Mouse (Mus musculus) hindbrain, postnatal 0 days (tissue): ENCODE data around the gene Orai1. TPM values are rescaled to one million over a fixed set of nuclear protein-coding genes. Genes with fewer than 3 reads are reported as not detected.

Experiments used
- ATAC-seq: fragments of 200-750 bp; cut with Nextera tagmentation; 2 replicates; pipeline ENCODE4 v1.8.0; 2017; ENCODE audit warnings: mild to moderate bottlenecking, moderate TSS enrichment, moderate library complexity
- DNase-seq: peaks from one replicate; pipeline ENCODE4 v3.0.0-alpha.2; 2015; ENCODE audit warnings: low spot score
- H3K27ac ChIP-seq: fragments of 300-500 bp; sonication (generic); 2 replicates; pipeline ENCODE4 v1.5.1; 2014; ENCODE audit warnings: mild to moderate bottlenecking
- H3K27me3 ChIP-seq: fragments of 300-500 bp; sonication (generic); 2 replicates; pipeline ENCODE4 v1.6.1; 2014; ENCODE audit warnings: low read length, mixed read lengths; ENCODE audit not compliant: insufficient read depth
- H3K36me3 ChIP-seq: fragments of 300-500 bp; sonication (generic); 2 replicates; pipeline ENCODE4 v1.6.1; 2014; ENCODE audit warnings: low read length, mixed read lengths; ENCODE audit not compliant: insufficient read depth
- H3K4me1 ChIP-seq: fragments of 300-500 bp; sonication (generic); 2 replicates; pipeline ENCODE4 v1.6.1; 2014; ENCODE audit warnings: antibody characterized with exemption, low read length, mixed read lengths; ENCODE audit not compliant: insufficient read depth
- H3K4me2 ChIP-seq: fragments of 300-500 bp; sonication (generic); 2 replicates; pipeline ENCODE4 v1.6.1; 2014; ENCODE audit warnings: low read depth, mild to moderate bottlenecking, low read length, moderate library complexity, mixed read lengths
- H3K4me3 ChIP-seq: fragments of 300-500 bp; sonication (generic); 2 replicates; pipeline ENCODE4 v1.5.1; 2014; ENCODE audit warnings: low read length
- H3K9ac ChIP-seq: fragments of 300-500 bp; sonication (generic); replicated peaks from 2 replicates; pipeline ENCODE4 v1.6.1; 2014; ENCODE audit warnings: mild to moderate bottlenecking, low read length, moderate library complexity, mixed read lengths
- H3K9me3 ChIP-seq: fragments of 300-500 bp; sonication (generic); 2 replicates; pipeline ENCODE4 v1.6.1; 2016; ENCODE audit warnings: low read length, mixed read lengths
- CTCF ChIP-seq: IDR thresholded peaks from 2 replicates; pipeline ENCODE4 v1.5.1; 2016; ENCODE audit warnings: antibody characterized with exemption, control low read depth, low read depth
- WGBS: fragments of 180-500 bp; shearing (Covaris S2); extraction: QIAGEN DNeasy Blood & Tissue Kit; methylation state at CpG from one replicate; pipeline ENCODE4 v1.1.7; 2014; 5-methylcytosine and 5-hydroxymethylcytosine counted together
- polyA plus RNA-seq: library from polyadenylated mRNA; unstranded; fragments of >200 nt; fragmentation: Nextera tagmentation; extraction: Ambion mirVana; gene quantifications from 2 replicates; pipeline ENCODE4 v1.2.1, GENCODE M21; 2015
- total RNA-seq: library from RNA; depleted of rRNA; stranded (reverse); fragments of >200 nt; gene quantifications from 2 replicates; pipeline ENCODE4 v1.2.3, GENCODE M21; 2014; rRNA removed

Orai1 gene
- total and polyA plus RNA-seq, 2 experiments from 2014 or later = 18.3 to 20.9 TPM

DNA sequence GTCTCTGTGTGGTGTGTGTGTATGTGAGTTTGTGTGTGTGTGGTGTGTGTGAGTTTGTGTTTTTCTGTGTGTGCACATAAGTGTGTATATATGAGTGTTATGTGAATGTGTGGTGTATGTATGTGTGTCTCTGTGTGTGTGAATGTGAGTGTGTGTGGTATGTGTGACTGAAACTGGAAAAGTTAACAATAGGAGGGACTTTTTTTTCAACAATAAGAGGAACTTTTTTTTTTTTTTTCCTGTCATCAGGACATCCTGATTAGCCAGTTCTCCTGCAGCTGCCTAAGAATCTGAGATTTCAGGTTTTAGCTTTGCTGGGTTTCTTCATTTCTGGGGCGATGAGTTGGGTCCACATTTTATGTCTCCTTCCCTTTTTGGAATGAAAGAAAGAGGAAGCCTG, 64.7 kb downstream of the Orai1 start:
- no peak overlapping the region for H3K4me3 ChIP-seq
- no peaks in the 10 kb centered on the region for H3K9me3 ChIP-seq
- ATAC-seq = no peak
- H3K27me3 ChIP-seq = no peaks in the 10 kb centered on the region
- TF ChIP-seq CTCF = no peak
- H3K36me3 ChIP-seq = no peaks in the 10 kb centered on the region
- no peak overlapping the region for H3K27ac ChIP-seq
- peaks cover 20% of the 10 kb centered on the region for H3K4me1 ChIP-seq
- H3K9ac ChIP-seq = no peak overlapping the region
- 88% methylated on average over 1 of the region's 1 CpGs for WGBS
- H3K4me2 ChIP-seq = no peak overlapping the region
- no peak for DNase-seq

DNA sequence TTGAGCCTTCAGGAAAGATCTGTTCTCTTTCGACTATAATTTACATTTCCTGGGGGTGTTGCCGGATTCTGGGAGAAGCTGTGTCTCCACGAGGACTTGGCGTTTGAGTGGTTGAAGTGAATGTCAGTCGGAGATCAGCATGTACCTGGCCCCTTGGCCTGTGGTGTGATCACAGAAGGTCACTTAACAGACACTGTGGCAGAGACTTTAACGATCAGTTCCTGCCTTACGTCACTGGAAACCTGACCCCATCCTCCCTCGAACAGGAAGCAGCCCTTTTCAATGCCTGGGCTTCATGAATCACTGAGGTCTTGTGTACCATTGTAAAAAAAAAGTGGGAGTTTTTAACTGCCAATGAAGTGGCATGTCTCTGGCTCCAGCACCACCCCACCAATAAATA, 65.2 kb downstream of the Orai1 start:
- ATAC-seq = no peak
- Histone ChIP-seq H3K9ac (no peak overlapping the region), H3K27ac (no peak overlapping the region), H3K4me3 (no peak overlapping the region), H3K4me1 (peaks cover 20% of the 10 kb centered on the region), H3K36me3 (no peaks in the 10 kb centered on the region), H3K9me3 (no peaks in the 10 kb centered on the region), H3K27me3 (no peaks in the 10 kb centered on the region), H3K4me2 (no peak overlapping the region)
- WGBS = 89% methylated on average over 8 of the region's 8 CpGs
- DNase-seq = no peak
- no peak for TF ChIP-seq CTCF

Other genes with a start within 250 kb of the Orai1 start
- 82.0 and 112 TPM in 2 replicates for gene Camkk2, start 235.7 kb upstream of the Orai1 start, total RNA-seq
- 61.8 and 65.3 TPM in 2 replicates for gene Camkk2, start 235.7 kb upstream of the Orai1 start, polyA plus RNA-seq
- 446 and 449 TPM in 2 replicates for gene Anapc5, start 193.7 kb upstream of the Orai1 start, total RNA-seq
- gene Anapc5, start 193.7 kb upstream of the Orai1 start, polyA plus RNA-seq = 416 and 426 TPM in 2 replicates
- 23.8 and 37.2 TPM in 2 replicates for gene Rnf34, start 165.0 kb upstream of the Orai1 start, total RNA-seq
- gene Rnf34, start 165.0 kb upstream of the Orai1 start, polyA plus RNA-seq = 43.0 and 46.2 TPM in 2 replicates
- gene Kdm2b, start 25.3 kb upstream of the Orai1 start, total RNA-seq = 75.7 and 87.3 TPM in 2 replicates
- gene Kdm2b, start 25.3 kb upstream of the Orai1 start, polyA plus RNA-seq = 59.7 and 60.9 TPM in 2 replicates
- gene Morn3, start 31.9 kb downstream of the Orai1 start, total RNA-seq = not detected in 2 replicates
- 0.64 and 0.87 TPM in 2 replicates for gene Morn3, start 31.9 kb downstream of the Orai1 start, polyA plus RNA-seq
- gene Tmem120b, start 53.3 kb downstream of the Orai1 start, total RNA-seq = 15.3 and 29.3 TPM in 2 replicates
- gene Tmem120b, start 53.3 kb downstream of the Orai1 start, polyA plus RNA-seq = 17.7 and 19.6 TPM in 2 replicates
- gene Rhof, start 117.6 kb downstream of the Orai1 start, total RNA-seq = 43.5 and 44.4 TPM in 2 replicates
- gene Rhof, start 117.6 kb downstream of the Orai1 start, polyA plus RNA-seq = 36.6 and 36.8 TPM in 2 replicates
- gene Setd1b, start 127.1 kb downstream of the Orai1 start, total RNA-seq = 4.8 TPM in 2 replicates
- 7.1 and 7.2 TPM in 2 replicates for gene Setd1b, start 127.1 kb downstream of the Orai1 start, polyA plus RNA-seq
- gene Psmd9, start 154.3 kb downstream of the Orai1 start, total RNA-seq = 28.5 and 30.8 TPM in 2 replicates
- 86.1 and 87.2 TPM in 2 replicates for gene Psmd9, start 154.3 kb downstream of the Orai1 start, polyA plus RNA-seq
- gene Hpd, start 167.7 kb downstream of the Orai1 start, total RNA-seq = not detected in 2 replicates
- not detected in 2 replicates for gene Hpd, start 167.7 kb downstream of the Orai1 start, polyA plus RNA-seq
- 2.4 and 2.8 TPM in 2 replicates for gene Wdr66, start 237.0 kb downstream of the Orai1 start, total RNA-seq
- 0.69 and 1.4 TPM in 2 replicates for gene Wdr66, start 237.0 kb downstream of the Orai1 start, polyA plus RNA-seq